Mouse (Mus musculus) ES-E14 (cell line): ENCODE results near the gene Pnkd.

Experiments
- HCFC1 ChIP-seq: IDR thresholded peaks from 2 replicates; pipeline ENCODE4 v1.6.1; 2012; ENCODE audit warnings: low read length, inconsistent platforms, borderline replicate concordance; ENCODE audit not compliant: insufficient read depth
- ZC3H11A ChIP-seq: IDR thresholded peaks from 2 replicates; pipeline ENCODE4 v1.6.1; 2012; ENCODE audit warnings: low read depth, mild to moderate bottlenecking, inconsistent platforms, low read length, borderline replicate concordance
- ZNF384 ChIP-seq: IDR thresholded peaks from 2 replicates; pipeline ENCODE4 v1.6.1; 2012; ENCODE audit warnings: low read depth, low read length, inconsistent platforms

- TF ChIP-seq ZNF384: no peak
- no peak for TF ChIP-seq ZC3H11A
- no peak for TF ChIP-seq HCFC1
These were observed 49.9 kb downstream of the Pnkd start for GRCm38 (mm10) chr1:74334607-74335006.
